Mouse (Mus musculus) kidney, postnatal 25 days (tissue): ENCODE results near the gene Zfp217.
"Not testable (repeated sequence)": the region's sequence is repeated elsewhere in the genome, so short reads cannot be mapped to it uniquely, and the experiment has no call there.

ENCODE experiments used
- DNase-seq, 2 experiments: peaks; one replicate each; pipeline ENCODE4 v3.0.0; 2021; ENCODE audit warnings: mixed read lengths in 2 of 2

The Zfp217 gene

GRCm38 (mm10) chr2:170147661-170148153 is at the start of gene Zfp217:
Gene Zfp217 (minus strand): TSS chr2:170148103.
- DNase-seq, result peak; percentile 39 to 41

- no peak for DNase-seq
Observed at GRCm38 (mm10) chr2:170195542-170196089, 47.7 kb upstream of the Zfp217 start.

GRCm38 (mm10) chr2:170194845-170195244 is 46.9 kb upstream of the Zfp217 start:
- DNase-seq, result no peak

GRCm38 (mm10) chr2:170193850-170194249 is 45.9 kb upstream of the Zfp217 start:
- DNase-seq, result no peak

- no peak for DNase-seq
Observed at GRCm38 (mm10) chr2:170193211-170193610, 45.3 kb upstream of the Zfp217 start.

- peak; percentile 59 to 76 for DNase-seq
Observed at GRCm38 (mm10) chr2:170192731-170193149, 44.8 kb upstream of the Zfp217 start.

GRCm38 (mm10) chr2:170188721-170189120 is 40.8 kb upstream of the Zfp217 start:
- DNase-seq, result peak; percentile 54 to 82

- DNase-seq, result no peak
Observed at GRCm38 (mm10) chr2:170185137-170185837, 37.4 kb upstream of the Zfp217 start.

GRCm38 (mm10) chr2:170184175-170184983 is 36.5 kb upstream of the Zfp217 start:
- peak; percentile 63 to 86 for DNase-seq

GRCm38 (mm10) chr2:170183851-170184174 is 35.9 kb upstream of the Zfp217 start:
- DNase-seq, result peak in 1 of 2 experiments; percentile 28

- no peak for DNase-seq
Observed at GRCm38 (mm10) chr2:170181862-170182261, 34.0 kb upstream of the Zfp217 start.

GRCm38 (mm10) chr2:170180769-170181168 is 32.9 kb upstream of the Zfp217 start:
- DNase-seq, result not testable (repeated sequence)

GRCm38 (mm10) chr2:170179317-170179716 is 31.4 kb upstream of the Zfp217 start:
- no peak for DNase-seq

- no peak for DNase-seq
Observed at GRCm38 (mm10) chr2:170177323-170177722, 29.4 kb upstream of the Zfp217 start.

- no peak for DNase-seq
Observed at GRCm38 (mm10) chr2:170176284-170176926, 28.5 kb upstream of the Zfp217 start.

- no peak for DNase-seq
Observed at GRCm38 (mm10) chr2:170175661-170176150, 27.8 kb upstream of the Zfp217 start.

GRCm38 (mm10) chr2:170175190-170175589 is 27.3 kb upstream of the Zfp217 start:
- DNase-seq, result no peak

GRCm38 (mm10) chr2:170169062-170169461 is 21.2 kb upstream of the Zfp217 start:
- no peak for DNase-seq

GRCm38 (mm10) chr2:170165649-170166048 is 17.7 kb upstream of the Zfp217 start:
- DNase-seq, result no peak

- no peak for DNase-seq
Observed at GRCm38 (mm10) chr2:170163671-170164462, 16.0 kb upstream of the Zfp217 start.

GRCm38 (mm10) chr2:170159795-170160568 is 12.1 kb upstream of the Zfp217 start:
- DNase-seq, result no peak
